Mouse (Mus musculus): ENCODE measurements around the gene Cmtm1. TPM values are rescaled to one million over a fixed set of nuclear protein-coding genes. Genes with fewer than 3 reads are reported as not detected.

Cmtm1 gene
- polyA plus RNA-seq, 1 experiment from 2014 or later = 0.14 TPM

- ATAC-seq (no peak), DNase-seq (ENCODE audit: low read depth, low spot score) (no peak)
- ChIA-PET CTCF (interaction anchor here (0.8 to 1.2 kb wide), 2 partner anchors 27 to 100 kb away, joined by 3 read pairs; no protein-coding TSS in a partner anchor), POLR2A (no interaction called here)
- in situ Hi-C loops (cut with MboI; ENCODE audit: low pct_unique_long_range_greater_than_20kb) = loop anchor here (10.0 kb wide), 2 partner anchors 158 to 188 kb away; no protein-coding TSS in a partner anchor
- no peaks in the 10 kb centered on the region for H3K27me3 ChIP-seq
- TF ChIP-seq CTCF (IDR thresholded peaks at IDR 0.05) = no peak
Measured at GRCm38 (mm10) chr8:104247054-104247907, 62.7 kb downstream of the Cmtm1 start.

GRCm38 (mm10) chr8:104246621-104247020 is 63.3 kb downstream of the Cmtm1 start:
- POLR2A ChIA-PET = no interaction called here
- DNase-seq (ENCODE audit: low read depth, low spot score) (no peak), ATAC-seq (no peak)
- H3K27me3 ChIP-seq = no peaks in the 10 kb centered on the region
- in situ Hi-C loops (cut with MboI; ENCODE audit: low pct_unique_long_range_greater_than_20kb) = loop anchor here (10.0 kb wide), 2 partner anchors 158 to 188 kb away; no protein-coding TSS in a partner anchor
- CTCF ChIA-PET = interaction anchor here (0.8 to 1.2 kb wide), 2 partner anchors 26 to 99 kb away, joined by 3 read pairs; no protein-coding TSS in a partner anchor
- no peak for TF ChIP-seq CTCF (IDR thresholded peaks at IDR 0.05)

Other genes with a start within 250 kb of the Cmtm1 start
- not detected for gene Cdh5, start 208.5 kb downstream of the Cmtm1 start, polyA plus RNA-seq (2021)
- not detected for gene Bean1, start 139.7 kb downstream of the Cmtm1 start, polyA plus RNA-seq (2021)
- 22.0 TPM for gene Tk2, start 61.6 kb downstream of the Cmtm1 start, polyA plus RNA-seq (2021)
- 22.0 TPM for gene Cklf, start 59.3 kb downstream of the Cmtm1 start, polyA plus RNA-seq (2021)
- not detected for gene Cmtm2a, start 17.0 kb downstream of the Cmtm1 start, polyA plus RNA-seq (2021)
- not detected for gene Gm45711, start 64 bp downstream of the Cmtm1 start, polyA plus RNA-seq (2021)
- not detected for gene Gm11020, start 11.4 kb upstream of the Cmtm1 start, polyA plus RNA-seq (2021)
- not detected for gene Cmtm2b, start 12.1 kb upstream of the Cmtm1 start, polyA plus RNA-seq (2021)
- gene Cmtm3, start 29.3 kb upstream of the Cmtm1 start, polyA plus RNA-seq (2021) = 120 TPM
- gene Cmtm4, start 85.7 kb upstream of the Cmtm1 start, polyA plus RNA-seq (2021) = 39.8 TPM
- gene Dync1li2, start 132.9 kb upstream of the Cmtm1 start, polyA plus RNA-seq (2021) = 93.1 TPM
- gene Terb1, start 199.8 kb upstream of the Cmtm1 start, polyA plus RNA-seq (2021) = 0.46 TPM
- 73.2 TPM for gene Nae1, start 224.5 kb upstream of the Cmtm1 start, polyA plus RNA-seq (2021)
- gene Car7, start 224.5 kb upstream of the Cmtm1 start, polyA plus RNA-seq (2021) = 1.2 TPM

Measured in Patski (cell line).